Mouse (Mus musculus): Measurements from ENCODE around the gene Tcf7l2. TPM values are rescaled to one million over a fixed set of nuclear protein-coding genes. Genes with fewer than 3 reads are reported as not detected.

Tcf7l2 gene
- total RNA-seq (2023), result 2.8 TPM

GRCm38 (mm10) chr19:55741439-55741928, at the start of gene Tcf7l2:
TSS of gene Tcf7l2 (plus strand) at chr19:55741820.

